Mouse (Mus musculus) heart, postnatal 10 days (tissue): ENCODE measurements around the gene Ddb1. TPM values are rescaled to one million over a fixed set of nuclear protein-coding genes. Genes with fewer than 3 reads are reported as not detected.
"Not testable (repeated sequence)": the region's sequence is repeated elsewhere in the genome, so short reads cannot be mapped to it uniquely, and the experiment has no call there.

Source experiments
- DNase-seq, 2 experiments: peaks; one replicate each; pipeline ENCODE4 v3.0.0; 2021
- intact Hi-C: fragments of 180-260 bp; cut with DNase I; formaldehyde crosslinking; loops from one replicate; pipeline ENCODE4 v1.15.1; 2025
- total RNA-seq, 2 experiments: library from RNA; stranded (reverse); gene quantifications; 2 replicates each; pipeline ENCODE4 v1.2.3; 2021

Gene Ddb1
- 100 to 1,000 TPM; 216 to 231 TPM for total RNA-seq

GRCm38 (mm10) chr19:10605293-10605900 lies at the start of gene Ddb1, which contains the start of gene Tkfc:
Gene Ddb1, plus strand, starts transcription at chr19:10605327.
Gene Tkfc, minus strand, starts transcription at chr19:10605654.
- intact Hi-C loops, result loop anchor here (1.0 kb wide), 1 partner anchor 50 kb away; no protein-coding TSS in a partner anchor
- peak; percentile 99 to 100 for DNase-seq

GRCm38 (mm10) chr19:10555624-10556510 lies 49.3 kb upstream of the Ddb1 start, which contains the start of gene Tmem216:
Gene Tmem216, minus strand, starts transcription at chr19:10556238.
- peak; percentile 87 to 88 for DNase-seq
- intact Hi-C loops, result loop anchor here (1.0 to 2.0 kb wide), 2 partner anchors 21 to 49 kb away; partner anchors contain the start of genes Cyb561a3, Ddb1, Tkfc and Tmem138

- intact Hi-C loops, result loop anchor here (2.0 kb wide), 1 partner anchor 20 kb away; the partner anchor contains the start of genes Cyb561a3 and Tmem138
- DNase-seq, result no peak
Observed at GRCm38 (mm10) chr19:10557001-10557400, 48.1 kb upstream of the Ddb1 start.

- no peak for DNase-seq
- intact Hi-C loops, result loop anchor here (2.0 kb wide), 1 partner anchor 19 kb away; the partner anchor contains the start of genes Cyb561a3 and Tmem138
Observed at GRCm38 (mm10) chr19:10557430-10557829, 47.7 kb upstream of the Ddb1 start.

GRCm38 (mm10) chr19:10557837-10558375 lies 47.2 kb upstream of the Ddb1 start:
- intact Hi-C loops, result loop anchor here (2.0 kb wide), 1 partner anchor 19 kb away; the partner anchor contains the start of genes Cyb561a3 and Tmem138
- not testable (repeated sequence) for DNase-seq

GRCm38 (mm10) chr19:10560108-10560507 lies 45.0 kb upstream of the Ddb1 start:
- peak; percentile 22 to 47 for DNase-seq
- intact Hi-C loops, result no loop called here

- intact Hi-C loops, result no loop called here
- DNase-seq, result peak; percentile 74 to 77
Observed at GRCm38 (mm10) chr19:10561558-10562314, 43.4 kb upstream of the Ddb1 start.

GRCm38 (mm10) chr19:10562351-10562750 lies 42.8 kb upstream of the Ddb1 start:
- intact Hi-C loops, result no loop called here
- DNase-seq, result no peak

- no peak for DNase-seq
- intact Hi-C loops, result no loop called here
Observed at GRCm38 (mm10) chr19:10564278-10564677, 40.8 kb upstream of the Ddb1 start.

- intact Hi-C loops, result no loop called here
- no peak for DNase-seq
Observed at GRCm38 (mm10) chr19:10565217-10565616, 39.9 kb upstream of the Ddb1 start.

GRCm38 (mm10) chr19:10569627-10570026 lies 35.5 kb upstream of the Ddb1 start:
- intact Hi-C loops, result no loop called here
- DNase-seq, result no peak

GRCm38 (mm10) chr19:10576690-10577561 lies 28.2 kb upstream of the Ddb1 start, which contains the start of the genes Cyb561a3 and Tmem138:
Gene Cyb561a3, plus strand, starts transcription at chr19:10577172.
Gene Tmem138, minus strand, starts transcription at chr19:10577362.
- peak; percentile 95 to 96 for DNase-seq
- intact Hi-C loops, result loop anchor here (1.0 to 2.0 kb wide), 2 partner anchors 20 to 26 kb away; partner anchors contain the start of gene Tmem216

- no peak for DNase-seq
- intact Hi-C loops, result no loop called here
Observed at GRCm38 (mm10) chr19:10580102-10580501, 25.0 kb upstream of the Ddb1 start.

- intact Hi-C loops, result no loop called here
- no peak for DNase-seq
Observed at GRCm38 (mm10) chr19:10580761-10581160, 24.4 kb upstream of the Ddb1 start.

- intact Hi-C loops, result no loop called here
- no peak for DNase-seq
Observed at GRCm38 (mm10) chr19:10581984-10582383, 23.1 kb upstream of the Ddb1 start.

- intact Hi-C loops, result no loop called here
- DNase-seq, result peak in 1 of 2 experiments; percentile 28
Observed at GRCm38 (mm10) chr19:10583550-10584146, 21.5 kb upstream of the Ddb1 start.

- intact Hi-C loops, result no loop called here
- DNase-seq, result no peak
Observed at GRCm38 (mm10) chr19:10585112-10585511, 20.0 kb upstream of the Ddb1 start.

GRCm38 (mm10) chr19:10587231-10587630 lies 17.9 kb upstream of the Ddb1 start:
- intact Hi-C loops, result no loop called here
- DNase-seq, result no peak
